Mouse (Mus musculus) midbrain, embryonic 13.5 days (tissue): Measurements from ENCODE around the gene Runx2. TPM values are rescaled to one million over a fixed set of nuclear protein-coding genes. Genes with fewer than 3 reads are reported as not detected.

Source experiments
- ATAC-seq: fragments of 200-750 bp; cut with Nextera tagmentation; 2 replicates; pipeline ENCODE4 v1.8.0; 2017; ENCODE audit warnings: mild to moderate bottlenecking, moderate TSS enrichment, moderate library complexity
- H3K27ac ChIP-seq: fragments of 300-500 bp; sonication (generic); 2 replicates; pipeline ENCODE4 v1.5.1; 2015; ENCODE audit warnings: inconsistent platforms, mild to moderate bottlenecking, moderate library complexity
- H3K27me3 ChIP-seq: fragments of 300-500 bp; sonication (generic); 2 replicates; pipeline ENCODE4 v1.6.1; 2015; ENCODE audit warnings: mild to moderate bottlenecking, inconsistent platforms
- H3K36me3 ChIP-seq: fragments of 300-500 bp; sonication (generic); 2 replicates; pipeline ENCODE4 v1.6.1; 2015; ENCODE audit warnings: mild to moderate bottlenecking, inconsistent platforms
- H3K4me1 ChIP-seq: fragments of 300-500 bp; sonication (generic); replicated peaks from 2 replicates; pipeline ENCODE4 v1.6.1; 2015; ENCODE audit warnings: inconsistent platforms
- H3K4me2 ChIP-seq: fragments of 300-500 bp; sonication (generic); replicated peaks from 2 replicates; pipeline ENCODE4 v1.6.1; 2015; ENCODE audit warnings: moderate library complexity, mild to moderate bottlenecking, inconsistent platforms
- H3K4me3 ChIP-seq: fragments of 300-500 bp; sonication (generic); replicated peaks from 2 replicates; pipeline ENCODE4 v1.5.1; 2015; ENCODE audit warnings: mild to moderate bottlenecking, inconsistent platforms
- H3K9ac ChIP-seq: fragments of 300-500 bp; sonication (generic); replicated peaks from 2 replicates; pipeline ENCODE4 v1.6.1; 2015; ENCODE audit warnings: mild to moderate bottlenecking, inconsistent platforms
- H3K9me3 ChIP-seq: fragments of 300-500 bp; sonication (generic); 2 replicates; pipeline ENCODE4 v1.6.1; 2016; ENCODE audit warnings: mild to moderate bottlenecking, inconsistent platforms
- WGBS: fragments of 180-500 bp; shearing (Covaris S2); methylation state at CpG from one replicate; pipeline ENCODE4 v1.1.7; 2015; 5-methylcytosine and 5-hydroxymethylcytosine counted together
- polyA plus RNA-seq: library from polyadenylated mRNA; unstranded; fragments of >200 nt; fragmentation: Nextera tagmentation; extraction: Ambion mirVana; gene quantifications from 2 replicates; pipeline ENCODE4 v1.2.1, GENCODE M21; 2015

Runx2 gene
- polyA plus RNA-seq, 1 experiment from 2014 or later, result 0.77 TPM

DNA sequence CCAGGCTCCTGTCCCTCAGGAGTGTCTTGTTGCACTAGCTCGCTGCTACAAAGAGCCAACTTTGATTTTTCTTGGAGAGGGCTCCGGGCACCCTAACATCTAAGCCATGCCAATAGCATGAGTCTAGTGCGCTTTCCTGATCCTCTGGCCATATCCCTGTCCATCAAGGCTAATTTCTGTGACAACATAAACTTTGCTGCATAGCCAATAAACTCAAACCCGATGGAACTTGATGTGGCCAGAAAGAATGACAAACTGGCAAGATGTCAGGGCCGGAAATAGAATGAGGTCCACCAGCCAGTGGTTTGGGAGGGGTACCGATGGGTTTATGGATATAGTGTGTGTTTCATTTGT is 221.9 kb downstream of the Runx2 start:
- ATAC-seq, result no peak
- Histone ChIP-seq H3K4me1 (peaks cover 5% of the 10 kb centered on the region; the same call in 1 of the 2 replicates), H3K9me3 (no peaks in the 10 kb centered on the region), H3K36me3 (no peaks in the 10 kb centered on the region), H3K4me2 (no peak overlapping the region), H3K27ac (no peak overlapping the region), H3K27me3 (no peaks in the 10 kb centered on the region), H3K9ac (no peak overlapping the region), H3K4me3 (no peak overlapping the region)
- 95% methylated on average over 6 of the region's 6 CpGs for WGBS

- no peaks in the 10 kb centered on the region for H3K9me3 ChIP-seq
- H3K4me1 ChIP-seq, result peaks cover 5% of the 10 kb centered on the region; the same call in 1 of the 2 replicates
- H3K27me3 ChIP-seq, result no peaks in the 10 kb centered on the region
- H3K9ac ChIP-seq, result no peak overlapping the region
- no peak overlapping the region for H3K27ac ChIP-seq
- no peaks in the 10 kb centered on the region for H3K36me3 ChIP-seq
- ATAC-seq, result no peak
- H3K4me2 ChIP-seq, result no peak overlapping the region
- 86% methylated on average over 16 of the region's 16 CpGs for WGBS
- H3K4me3 ChIP-seq, result no peak overlapping the region
These were observed 222.4 kb downstream of the Runx2 start for GRCm38 (mm10) chr17:44592067-44592736.

DNA sequence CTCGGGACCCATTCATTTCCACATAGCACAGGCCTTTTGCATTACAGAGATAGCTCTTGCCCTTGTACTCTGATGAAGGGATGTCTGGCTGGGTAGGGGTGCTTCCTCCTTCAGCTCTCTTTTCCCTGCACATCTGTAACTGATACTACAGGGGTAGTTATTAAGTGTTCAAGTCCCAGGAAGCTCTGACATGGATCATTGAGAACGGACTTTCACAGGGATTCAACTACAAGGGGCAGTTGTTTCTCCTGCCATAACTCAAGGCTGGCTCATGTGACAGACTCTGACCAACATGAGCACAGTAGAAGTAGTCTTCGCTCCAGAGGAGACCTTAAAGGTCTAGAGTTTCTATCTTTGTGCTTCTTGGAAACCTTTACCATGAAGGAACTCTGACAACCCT is 226.1 kb downstream of the Runx2 start:
- 73% methylated on average over 3 of the region's 3 CpGs for whole genome bisulfite sequencing
- H3K27ac ChIP-seq, result no peak overlapping the region
- no peaks in the 10 kb centered on the region for H3K36me3 ChIP-seq
- no peak overlapping the region for H3K9ac ChIP-seq
- H3K4me3 ChIP-seq, result no peak overlapping the region
- peaks cover 5% of the 10 kb centered on the region; the same call in 1 of the 2 replicates for H3K4me1 ChIP-seq
- no peak overlapping the region for H3K4me2 ChIP-seq
- no peak for ATAC-seq
- H3K27me3 ChIP-seq, result no peaks in the 10 kb centered on the region
- H3K9me3 ChIP-seq, result no peaks in the 10 kb centered on the region

GRCm38 (mm10) chr17:44588020-44588419 is 226.6 kb downstream of the Runx2 start:
- H3K27ac ChIP-seq, result no peak overlapping the region
- no peaks in the 10 kb centered on the region for H3K36me3 ChIP-seq
- WGBS, result 6% methylated on average over 3 of the region's 3 CpGs
- H3K4me2 ChIP-seq, result no peak overlapping the region
- no peak for ATAC-seq
- H3K4me1 ChIP-seq, result peaks cover 5% of the 10 kb centered on the region; the same call in 1 of the 2 replicates
- H3K4me3 ChIP-seq, result no peak overlapping the region
- H3K9me3 ChIP-seq, result no peaks in the 10 kb centered on the region
- H3K27me3 ChIP-seq, result no peaks in the 10 kb centered on the region
- H3K9ac ChIP-seq, result no peak overlapping the region

DNA sequence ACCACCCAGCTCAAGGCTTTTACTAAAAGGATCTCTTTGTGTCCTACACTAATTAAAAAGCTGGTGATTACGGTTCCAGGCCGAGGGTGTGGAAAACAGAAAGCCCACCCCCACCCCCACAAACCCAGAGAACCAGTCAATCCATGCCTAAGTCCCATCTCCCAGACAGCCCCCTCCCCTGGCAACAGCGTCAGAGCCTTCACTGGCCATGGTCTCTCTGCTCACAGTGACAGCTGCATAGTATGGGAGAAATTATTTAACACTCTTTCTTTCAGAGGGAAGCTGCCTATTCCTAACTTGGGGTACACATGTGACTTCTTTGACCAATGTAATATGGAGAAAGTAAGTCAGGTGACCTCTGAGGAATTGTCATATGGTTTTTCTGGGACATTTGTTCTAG is 228.4 kb downstream of the Runx2 start:
- H3K27ac ChIP-seq, result no peak overlapping the region
- H3K9ac ChIP-seq, result no peak overlapping the region
- H3K36me3 ChIP-seq, result no peaks in the 10 kb centered on the region
- no peaks in the 10 kb centered on the region for H3K9me3 ChIP-seq
- no peak for ATAC-seq
- H3K4me2 ChIP-seq, result no peak overlapping the region
- H3K4me3 ChIP-seq, result no peak overlapping the region
- H3K27me3 ChIP-seq, result no peaks in the 10 kb centered on the region
- peaks cover 5% of the 10 kb centered on the region; the same call in 1 of the 2 replicates for H3K4me1 ChIP-seq
- 59% methylated on average over 3 of the region's 3 CpGs for WGBS

GRCm38 (mm10) chr17:44584781-44585180 is 229.8 kb downstream of the Runx2 start:
- H3K4me1 ChIP-seq, result peaks cover 5% of the 10 kb centered on the region; the same call in 1 of the 2 replicates
- H3K4me3 ChIP-seq, result no peak overlapping the region
- WGBS, result 89% methylated on average over 6 of the region's 6 CpGs
- no peak overlapping the region for H3K4me2 ChIP-seq
- no peaks in the 10 kb centered on the region for H3K27me3 ChIP-seq
- no peaks in the 10 kb centered on the region for H3K9me3 ChIP-seq
- no peaks in the 10 kb centered on the region for H3K36me3 ChIP-seq
- H3K9ac ChIP-seq, result no peak overlapping the region
- no peak overlapping the region for H3K27ac ChIP-seq
- ATAC-seq, result no peak

DNA sequence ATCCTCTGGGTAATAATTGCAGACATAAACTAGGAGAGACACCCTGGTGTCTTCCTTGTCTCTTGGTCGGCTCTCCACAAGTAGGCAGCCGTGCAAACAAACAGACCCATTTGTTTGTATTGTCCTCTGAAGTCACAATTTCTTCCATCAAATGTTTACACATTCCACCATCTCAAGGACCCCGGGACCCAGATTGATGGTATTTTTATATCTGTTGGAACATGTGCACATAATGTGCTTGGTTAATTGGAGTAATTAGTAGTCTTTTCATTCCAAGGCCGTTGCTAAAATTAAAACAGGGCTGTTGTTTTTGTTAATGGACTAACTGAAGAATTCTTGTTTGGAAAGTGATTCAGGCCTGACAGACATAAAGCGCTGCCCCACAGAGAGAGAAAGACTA is 236.8 kb downstream of the Runx2 start:
- no peak overlapping the region for H3K4me2 ChIP-seq
- no peak for ATAC-seq
- WGBS, result 71% methylated on average over 5 of the region's 5 CpGs

DNA sequence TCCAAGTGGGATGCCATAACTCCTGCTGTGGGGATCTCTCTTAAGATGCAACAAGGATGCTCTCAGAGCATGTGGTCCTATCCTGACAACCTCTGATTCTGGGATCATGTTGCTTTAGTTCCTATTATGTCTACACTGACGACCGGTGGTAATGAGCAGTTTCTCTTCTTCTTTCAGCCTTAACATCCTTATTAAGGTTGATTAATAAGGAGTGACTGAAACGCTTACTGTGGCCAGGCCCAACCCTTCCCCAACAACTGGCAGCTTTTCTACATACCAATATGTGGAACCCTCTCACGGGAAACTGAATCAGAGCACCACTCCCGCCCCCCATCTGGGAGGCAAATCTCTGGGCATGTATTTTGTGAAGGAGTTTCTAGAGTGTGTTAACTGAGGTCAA is 243.7 kb downstream of the Runx2 start:
- Histone ChIP-seq H3K9me3 (no peaks in the 10 kb centered on the region), H3K36me3 (no peaks in the 10 kb centered on the region), H3K4me1 (no peaks in the 10 kb centered on the region), H3K27me3 (no peaks in the 10 kb centered on the region), H3K27ac (no peak overlapping the region), H3K4me3 (no peak overlapping the region), H3K9ac (no peak overlapping the region), H3K4me2 (no peak overlapping the region)
- 81% methylated on average over 5 of the region's 5 CpGs for WGBS
- ATAC-seq, result no peak

More for the DNA sequence above, 236.8 kb downstream of the Runx2 start:
- H3K27me3 ChIP-seq, result no peaks in the 10 kb centered on the region
- no peaks in the 10 kb centered on the region for H3K36me3 ChIP-seq
- no peaks in the 10 kb centered on the region for H3K9me3 ChIP-seq
- no peaks in the 10 kb centered on the region for H3K4me1 ChIP-seq
- H3K27ac ChIP-seq, result no peak overlapping the region
- no peak overlapping the region for H3K9ac ChIP-seq
- no peak overlapping the region for H3K4me3 ChIP-seq

- no peak for ATAC-seq
- Histone ChIP-seq H3K9me3 (no peaks in the 10 kb centered on the region), H3K4me2 (no peak overlapping the region), H3K36me3 (no peaks in the 10 kb centered on the region), H3K9ac (no peak overlapping the region), H3K27me3 (no peaks in the 10 kb centered on the region), H3K4me3 (no peak overlapping the region), H3K27ac (no peak overlapping the region), H3K4me1 (no peaks in the 10 kb centered on the region)
- WGBS, result 91% methylated on average over 8 of the region's 8 CpGs
These were observed 245.5 kb downstream of the Runx2 start for GRCm38 (mm10) chr17:44569020-44569621.

GRCm38 (mm10) chr17:44566992-44567391 is 247.6 kb downstream of the Runx2 start:
- no peak for ATAC-seq
- Histone ChIP-seq H3K9ac (no peak overlapping the region), H3K36me3 (no peaks in the 10 kb centered on the region), H3K9me3 (no peaks in the 10 kb centered on the region), H3K4me2 (no peak overlapping the region), H3K4me1 (no peaks in the 10 kb centered on the region), H3K4me3 (no peak overlapping the region), H3K27me3 (no peaks in the 10 kb centered on the region), H3K27ac (no peak overlapping the region)
- WGBS, result 84% methylated on average over 5 of the region's 5 CpGs

GRCm38 (mm10) chr17:44565884-44566515 is 248.6 kb downstream of the Runx2 start:
- WGBS, result 89% methylated on average over 8 of the region's 8 CpGs
- no peak for ATAC-seq
- H3K4me2 ChIP-seq, result no peak overlapping the region
- H3K36me3 ChIP-seq, result no peaks in the 10 kb centered on the region
- H3K27me3 ChIP-seq, result no peaks in the 10 kb centered on the region
- no peaks in the 10 kb centered on the region for H3K4me1 ChIP-seq
- no peak overlapping the region for H3K9ac ChIP-seq
- H3K27ac ChIP-seq, result no peak overlapping the region
- H3K9me3 ChIP-seq, result no peaks in the 10 kb centered on the region
- H3K4me3 ChIP-seq, result no peak overlapping the region

DNA sequence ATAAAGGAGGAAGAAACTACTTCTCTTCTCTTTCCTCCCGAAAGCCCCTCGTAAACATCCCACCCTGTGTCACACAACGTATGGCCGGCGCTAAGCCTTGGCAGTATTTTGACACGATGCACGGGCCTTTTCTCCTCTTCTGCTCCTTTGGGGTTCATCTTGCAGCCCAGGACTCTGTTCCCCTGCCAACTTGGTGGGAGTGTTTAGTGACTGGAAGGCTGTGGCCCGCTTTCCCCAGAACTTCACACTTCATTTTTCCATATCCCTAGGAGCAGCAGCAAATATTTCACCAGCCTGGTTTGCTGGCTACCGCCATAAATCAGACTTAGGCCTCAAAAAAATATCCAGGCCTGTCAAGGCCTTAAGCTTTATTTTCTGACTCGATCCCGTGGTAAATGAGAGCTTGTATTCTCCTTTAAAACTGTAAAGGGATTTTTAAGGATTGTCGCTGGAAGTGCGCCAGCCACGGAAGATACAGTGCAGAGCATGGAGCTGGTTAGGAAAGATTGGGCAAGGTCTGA is 249.2 kb downstream of the Runx2 start:
- H3K27me3 ChIP-seq, result no peaks in the 10 kb centered on the region
- ATAC-seq, result no peak
- no peaks in the 10 kb centered on the region for H3K9me3 ChIP-seq
- H3K36me3 ChIP-seq, result no peaks in the 10 kb centered on the region
- H3K9ac ChIP-seq, result no peak overlapping the region
- no peak overlapping the region for H3K4me2 ChIP-seq
- 80% methylated on average over 14 of the region's 14 CpGs for WGBS
- no peaks in the 10 kb centered on the region for H3K4me1 ChIP-seq
- H3K4me3 ChIP-seq, result no peak overlapping the region
- H3K27ac ChIP-seq, result no peak overlapping the region
